Mouse (Mus musculus): ENCODE measurements at regions not wholly inside any gene's neighbourhood (a gene's known extent, or its start where the extent isn't known, plus 50 kb on each side); places are given as distances from the start of the nearest gene placed in this dataset.

DNA sequence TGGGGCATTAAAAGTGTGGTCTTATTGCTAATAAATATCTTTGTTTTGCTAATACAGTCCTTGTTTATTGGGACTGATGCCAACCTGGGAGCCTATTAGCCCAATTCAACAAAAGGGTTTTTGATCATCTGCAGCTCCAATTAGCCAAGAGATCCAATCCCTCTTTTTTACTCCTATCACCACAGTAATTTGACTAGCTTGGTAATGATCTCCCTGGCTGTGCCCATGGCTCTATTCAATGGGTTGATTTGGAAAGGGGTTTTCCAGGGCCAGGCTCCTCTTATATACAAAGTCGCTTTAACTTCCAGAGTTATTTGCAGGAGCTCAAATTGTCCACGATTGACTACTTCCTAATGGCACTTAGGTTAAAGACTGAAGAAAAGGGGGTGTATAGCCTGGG lies 145.1 kb upstream of the Adra1b start:
- no peak for DNase-seq

DNA sequence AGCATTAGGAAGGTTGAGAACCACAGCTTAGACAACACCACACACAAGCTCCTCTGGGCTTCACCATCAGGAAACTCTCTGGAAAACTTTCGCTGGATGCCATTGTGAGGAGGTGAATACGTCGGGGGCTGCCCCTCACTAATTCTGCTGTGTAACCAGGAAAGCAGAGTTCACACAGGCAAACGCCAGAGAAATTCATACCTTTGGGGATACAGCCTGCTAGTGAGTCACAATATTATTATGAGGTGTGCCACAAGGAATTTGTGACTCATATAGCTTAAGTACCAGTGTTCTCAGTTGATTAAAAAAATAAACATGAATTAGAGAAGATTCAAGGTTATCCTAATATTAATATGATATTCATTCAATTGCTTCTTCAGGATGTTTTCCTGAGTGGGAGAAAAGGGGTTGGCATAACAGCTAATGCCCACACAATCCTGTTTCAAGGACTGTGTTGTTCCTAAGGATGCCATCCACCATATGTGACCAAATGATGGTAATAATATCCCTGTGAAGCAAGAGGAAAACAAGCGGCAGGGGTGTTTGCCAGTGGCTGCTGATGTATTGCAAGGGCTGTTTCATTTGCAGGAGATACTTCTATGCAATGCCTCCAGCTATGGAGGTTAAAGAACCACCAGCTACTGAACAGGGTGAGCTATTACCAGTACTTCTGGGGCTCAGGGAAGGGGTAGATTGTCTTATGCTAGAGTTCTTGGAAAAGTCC lies 148.4 kb upstream of the Adra1b start:
- DNase-seq, result no peak

DNA sequence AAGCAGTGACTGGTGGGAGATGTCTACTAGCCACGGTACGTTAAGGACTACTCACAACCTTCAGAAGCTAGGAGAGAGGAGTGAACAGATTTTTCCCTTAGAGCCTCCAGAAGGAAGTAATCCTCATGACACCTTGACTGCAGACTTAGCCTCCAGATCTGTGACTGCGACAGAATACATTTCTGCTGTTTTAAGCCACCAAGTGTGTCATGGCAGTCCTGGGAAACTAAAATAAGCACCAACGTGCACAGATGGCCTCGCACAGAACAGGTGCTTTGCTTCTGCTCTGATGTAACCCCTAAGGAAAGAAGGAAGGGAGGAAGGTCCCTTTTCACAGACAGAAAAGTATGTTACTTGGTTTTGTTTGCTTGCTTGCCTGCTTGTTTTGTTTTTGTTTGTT lies 151.5 kb upstream of the Adra1b start:
- no peak for DNase-seq

DNA sequence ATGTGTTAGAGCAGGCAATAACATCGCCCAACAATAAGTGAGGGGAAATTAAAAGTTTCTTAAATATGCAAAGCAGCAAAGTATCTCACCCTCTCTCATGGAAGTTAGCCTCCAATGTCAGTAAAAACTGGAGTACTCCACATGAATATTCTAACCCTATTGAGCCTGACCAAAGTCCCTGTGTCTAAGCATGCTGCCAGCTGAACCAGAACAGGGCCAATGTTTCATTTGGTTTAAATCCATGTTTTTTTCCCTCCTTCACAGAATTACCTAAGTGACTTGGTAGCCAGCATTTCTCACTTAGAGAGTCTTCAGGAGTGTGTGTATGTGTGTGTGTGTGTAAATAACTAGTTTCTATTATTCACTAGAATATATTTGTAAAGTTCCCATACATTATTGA lies 161.4 kb upstream of the Adra1b start:
- no peak for DNase-seq

DNA sequence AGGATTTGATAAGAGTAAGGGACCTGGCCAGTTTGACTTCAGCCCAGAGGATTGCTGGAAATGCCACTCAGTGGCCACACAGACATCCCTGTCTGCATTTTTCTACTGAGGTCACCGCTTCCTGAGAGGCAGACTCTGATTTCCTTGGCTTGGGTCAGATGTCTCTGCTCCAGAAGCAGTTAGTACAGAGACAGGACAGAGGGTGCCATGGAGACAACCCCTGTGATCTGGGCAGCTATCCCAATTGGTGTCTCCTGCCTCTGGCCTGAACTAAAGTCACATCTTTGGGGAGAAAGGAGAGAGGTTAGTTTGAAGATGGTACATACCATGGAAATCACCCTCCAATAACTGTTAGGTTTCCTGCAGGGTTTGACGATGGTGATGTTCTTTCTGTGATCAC lies 165.2 kb upstream of the Adra1b start:
- no peak for DNase-seq

DNA sequence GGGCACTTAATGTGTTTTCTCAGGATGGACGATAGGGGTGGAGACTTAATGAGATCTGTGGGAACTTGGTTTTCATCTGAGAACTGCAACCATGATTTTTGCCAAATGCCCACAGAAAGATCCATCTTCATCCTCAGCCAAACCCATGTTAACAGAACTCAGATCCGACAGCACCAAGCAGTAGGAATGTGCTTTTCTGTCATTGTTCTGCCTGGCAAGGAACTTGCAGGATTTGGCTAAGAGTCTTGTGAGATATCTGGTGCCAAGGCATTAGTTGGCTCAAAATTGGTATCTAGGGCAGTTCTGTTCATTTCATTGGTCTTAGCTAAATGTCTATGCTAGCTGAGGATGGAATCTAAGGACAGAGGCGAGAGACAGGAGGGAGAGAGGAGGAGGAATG lies 182.7 kb upstream of the Adra1b start:
- no peak for DNase-seq

DNA sequence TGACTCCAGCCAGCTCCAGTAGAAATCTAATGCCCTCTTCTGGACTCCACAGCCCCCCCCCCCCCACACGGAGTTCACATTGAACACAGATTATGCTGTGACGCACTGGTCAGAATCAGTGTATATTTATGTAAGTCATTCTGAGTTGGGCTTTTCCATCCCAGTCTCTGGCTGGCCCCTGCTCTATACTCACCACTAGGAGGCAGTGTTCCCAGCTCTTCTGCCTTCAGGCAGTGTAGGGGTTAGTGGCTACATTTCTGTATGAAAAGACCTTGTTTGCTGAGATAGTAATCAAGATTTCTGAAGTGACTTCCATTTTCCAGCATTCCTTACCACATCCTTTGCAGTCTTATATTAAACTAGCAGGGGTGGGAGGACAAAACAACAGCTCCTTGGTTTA lies 185.9 kb upstream of the Adra1b start:
- DNase-seq, result peak; percentile 10

DNA sequence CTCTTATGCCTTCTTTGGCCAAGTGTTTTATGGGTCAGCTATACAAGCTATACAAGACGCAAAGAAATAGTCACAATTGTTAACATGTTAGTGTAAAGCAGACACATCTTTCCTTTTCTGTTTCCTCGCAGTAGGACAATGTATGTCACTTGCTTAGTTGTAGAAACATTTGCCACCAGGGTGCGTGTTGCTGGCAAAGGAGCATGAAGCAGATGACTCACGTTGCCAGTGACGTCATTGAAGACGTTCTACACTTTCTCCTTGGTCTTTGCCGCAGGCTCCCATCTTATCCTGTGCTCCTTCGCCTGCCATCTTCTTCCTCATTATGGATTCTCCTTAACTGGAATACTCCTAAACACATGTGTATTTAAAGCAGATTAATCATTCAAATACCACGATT lies 188.5 kb upstream of the Adra1b start:
- DNase-seq, result no peak

DNA sequence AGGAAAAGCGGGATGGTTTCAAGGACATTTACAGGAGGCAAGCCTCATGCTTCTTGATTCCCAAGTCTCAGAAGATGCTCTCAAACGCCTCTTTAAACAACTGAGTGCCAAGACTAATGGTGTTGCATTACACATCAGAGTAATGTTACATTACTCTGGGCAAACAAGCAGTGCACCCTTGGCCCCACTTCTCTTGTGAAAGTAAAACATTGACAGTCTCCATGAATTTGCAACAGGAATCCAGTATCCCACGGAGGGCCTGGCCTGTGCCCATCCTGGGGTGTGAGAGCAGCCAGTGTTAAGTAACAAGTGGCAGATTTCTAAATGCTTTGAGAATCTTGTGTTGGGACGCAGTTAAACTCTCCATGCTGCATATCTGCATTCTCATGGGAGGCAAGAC lies 194.3 kb upstream of the Adra1b start:
- DNase-seq, result peak; percentile 20

DNA sequence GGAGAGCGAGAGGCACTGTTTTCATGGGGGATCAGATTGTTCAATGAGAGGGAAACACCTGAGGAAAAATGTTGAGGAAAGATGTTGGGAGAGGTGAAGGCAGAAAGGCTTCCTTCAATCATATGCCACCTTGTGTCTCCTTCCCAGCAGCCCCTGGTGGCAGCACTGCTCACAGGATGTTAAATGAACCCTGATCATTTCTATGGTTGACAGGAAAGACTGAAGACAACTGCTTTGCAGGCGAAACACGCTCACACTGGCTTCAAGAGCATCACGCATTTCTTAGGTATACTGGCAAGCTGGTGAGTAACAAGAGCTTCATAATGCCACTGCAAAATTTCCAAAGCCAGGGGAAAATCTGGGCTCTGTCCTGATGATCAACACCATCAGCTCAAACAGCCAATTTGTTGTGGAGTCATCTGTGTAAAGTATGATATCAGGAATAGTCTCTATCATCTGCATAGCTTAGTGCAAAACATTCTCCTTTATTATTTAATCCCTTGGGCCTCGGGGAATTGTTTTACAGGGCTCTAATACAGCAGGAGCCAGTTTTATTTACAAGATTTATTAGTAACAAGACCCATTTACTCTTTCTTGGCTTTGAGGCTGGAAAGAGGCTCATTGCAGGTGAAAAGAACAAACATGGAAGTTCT lies 202.3 kb upstream of the Adra1b start:
- no peak for DNase-seq

DNA sequence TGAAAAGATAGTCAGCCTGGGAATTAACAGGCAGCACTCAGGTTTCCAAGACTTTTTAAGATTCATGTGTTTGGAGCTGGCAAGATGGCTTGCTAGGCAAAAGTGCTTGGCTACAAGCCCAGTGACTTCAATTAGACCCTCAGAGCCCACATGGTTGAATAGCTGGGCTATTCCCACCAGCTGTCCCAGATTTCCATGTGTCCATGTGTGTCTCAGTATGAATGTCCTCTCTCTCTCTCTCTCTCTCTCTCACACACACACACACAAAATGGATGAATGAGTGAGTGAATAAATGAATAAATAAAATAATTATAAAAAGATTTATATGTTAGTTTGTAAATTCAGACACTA lies 202.8 kb upstream of the Adra1b start:
- no peak for DNase-seq

DNA sequence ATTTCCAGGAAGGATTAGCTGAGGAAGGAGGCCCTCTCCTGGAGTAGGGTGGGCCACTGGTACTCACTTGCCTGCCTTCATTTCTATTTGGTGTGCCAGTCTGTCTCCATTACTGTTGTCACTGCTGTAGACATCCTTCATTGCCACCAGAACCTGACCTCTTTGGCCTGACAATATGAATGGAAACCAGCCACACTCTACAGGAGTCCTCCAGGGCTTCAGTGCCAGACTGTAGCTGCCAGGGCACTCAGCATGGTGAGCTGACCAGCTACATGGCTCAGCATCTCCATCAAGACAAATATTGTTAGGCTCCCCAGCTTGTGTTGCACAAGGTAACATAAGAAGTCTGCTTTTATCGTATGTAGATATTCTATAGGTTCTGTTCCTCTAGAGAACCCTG lies 205.2 kb upstream of the Adra1b start:
- no peak for DNase-seq

DNA sequence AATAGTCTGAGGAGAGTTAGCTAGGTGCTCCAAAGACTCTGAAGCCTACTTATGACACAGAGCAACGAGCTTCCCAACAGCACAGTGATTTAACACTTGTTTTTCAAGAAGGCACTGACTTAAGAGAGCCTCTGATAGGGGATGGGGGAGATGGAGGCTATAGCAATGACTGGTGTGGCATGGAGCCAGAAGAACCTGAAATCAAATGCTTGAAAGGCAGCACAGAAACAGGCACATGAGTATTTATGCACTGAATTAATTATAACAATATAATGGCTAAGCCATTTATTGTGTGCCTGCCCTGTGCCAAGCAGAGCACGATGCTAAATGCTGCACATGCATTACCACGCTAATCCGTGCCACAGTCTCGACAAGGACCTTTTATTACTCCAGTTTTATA lies 210.5 kb upstream of the Adra1b start:
- no peak for DNase-seq

DNA sequence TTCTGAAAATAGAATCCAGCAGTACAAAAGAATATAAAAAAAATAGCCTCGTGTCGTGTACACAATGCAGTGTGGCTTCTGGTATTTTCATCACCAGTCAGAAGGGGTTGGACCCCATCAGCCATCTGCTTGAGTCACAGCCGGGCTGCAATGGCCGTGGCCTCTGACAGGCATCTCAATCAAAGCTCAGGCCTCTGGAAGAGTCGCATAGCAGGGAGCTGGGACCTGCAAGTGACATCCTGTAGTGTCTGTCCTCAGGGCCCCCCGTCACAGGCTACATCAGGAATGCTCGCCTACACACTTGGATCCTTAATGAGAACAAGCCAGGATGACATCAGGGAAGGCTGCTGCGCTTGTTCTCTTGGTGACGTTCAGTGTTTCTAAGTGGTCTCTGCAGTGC lies 226.1 kb upstream of the Adra1b start:
- no peak for DNase-seq

DNA sequence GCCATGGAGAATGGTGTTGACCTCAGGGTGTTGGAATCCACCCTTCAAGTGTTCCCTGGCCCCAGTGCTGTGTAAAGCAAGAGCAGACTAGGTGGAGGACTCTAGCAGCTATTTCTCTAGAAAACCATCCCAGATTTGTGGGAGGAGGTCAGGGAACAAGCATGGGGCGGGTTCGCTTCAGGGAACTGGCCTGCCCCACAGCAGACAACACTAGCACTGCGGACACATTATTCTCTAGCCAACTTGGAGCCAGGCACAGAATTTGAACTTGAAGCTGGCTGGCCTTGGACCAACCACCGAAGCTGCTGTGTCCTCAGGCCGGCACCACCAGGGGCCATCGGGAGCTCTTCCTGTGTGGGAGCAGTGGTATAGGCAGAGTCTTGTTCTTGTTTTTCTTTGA lies 227.5 kb upstream of the Adra1b start:
- peak; percentile 5 for DNase-seq

DNA sequence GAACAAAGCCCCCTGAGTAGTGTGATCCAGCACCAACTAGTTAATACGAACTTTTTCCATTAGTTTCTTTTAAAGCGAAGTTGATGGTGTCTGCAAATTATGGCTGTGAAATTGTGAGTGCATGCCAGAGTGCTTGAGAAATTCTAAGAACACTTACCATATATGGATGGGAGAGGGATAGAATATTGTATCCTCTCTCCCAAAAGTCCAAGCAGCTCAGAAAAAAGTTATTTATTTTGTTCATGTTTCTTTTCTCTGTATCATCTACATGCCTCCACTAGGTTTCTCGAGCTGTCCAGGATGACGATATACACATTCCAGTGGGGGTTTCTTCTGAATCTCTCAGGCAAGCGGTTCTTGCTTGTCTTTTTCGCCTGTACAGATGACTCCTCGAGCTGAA lies 232.2 kb upstream of the Adra1b start:
- DNase-seq, result peak; percentile 7

DNA sequence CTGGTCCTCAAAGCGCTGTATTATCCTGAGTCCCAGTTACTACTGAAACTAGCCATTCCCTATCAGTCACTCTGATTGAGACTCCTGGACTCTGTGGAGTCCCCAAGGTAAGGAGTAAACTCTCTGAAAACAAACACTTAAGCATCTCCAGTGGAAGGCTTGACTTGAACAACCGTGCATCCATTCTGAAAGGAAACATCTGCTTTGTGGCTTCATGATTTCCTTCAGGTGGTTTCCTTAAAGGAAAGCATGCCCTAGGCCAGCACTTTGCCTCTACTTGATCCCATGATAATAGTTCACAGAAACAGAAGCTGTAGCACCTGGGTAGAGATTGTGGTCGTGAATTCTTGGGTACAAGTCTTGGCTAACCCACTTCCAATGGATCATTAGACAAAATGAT lies 235.0 kb upstream of the Adra1b start:
- no peak for DNase-seq

DNA sequence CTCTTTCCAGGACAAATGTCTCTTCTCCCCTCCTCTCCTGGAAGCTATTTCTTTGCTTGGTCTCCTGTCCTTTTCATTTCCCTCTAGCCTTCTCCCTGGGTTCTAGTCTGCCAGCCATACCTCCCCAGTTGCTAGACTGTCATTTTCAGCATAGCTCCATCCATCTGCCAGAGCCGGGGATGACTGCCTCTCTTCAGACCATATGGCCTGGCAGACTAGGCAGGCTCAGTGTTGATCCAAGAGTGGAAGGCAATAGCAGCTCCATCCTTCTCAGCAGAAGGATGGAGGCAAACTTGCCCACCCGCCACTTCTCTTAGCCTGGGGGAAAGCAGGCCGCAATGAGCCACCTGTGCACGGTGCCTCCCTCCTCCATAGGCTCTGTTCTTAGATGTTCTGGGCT lies 242.0 kb upstream of the Adra1b start:
- no peak for DNase-seq

DNA sequence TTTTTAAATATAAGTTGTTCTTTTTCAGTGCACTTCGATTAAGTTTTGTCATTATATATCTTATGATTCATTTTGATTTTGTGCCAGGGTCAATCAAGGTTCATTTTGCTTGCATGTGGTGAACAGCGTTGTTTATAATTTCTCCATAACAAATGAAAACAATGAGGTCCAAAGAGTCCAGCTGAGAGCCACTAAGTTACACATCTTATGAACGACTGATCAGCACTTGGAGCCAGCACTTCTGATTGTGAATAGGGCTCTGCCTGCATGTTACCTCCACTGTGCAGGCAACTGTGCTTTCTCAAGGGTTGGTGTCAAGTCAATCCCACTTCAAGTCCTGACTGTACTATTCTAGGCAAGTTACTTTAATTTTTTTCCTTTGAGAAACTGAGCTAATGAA lies 243.5 kb upstream of the Adra1b start:
- no peak for DNase-seq

DNA sequence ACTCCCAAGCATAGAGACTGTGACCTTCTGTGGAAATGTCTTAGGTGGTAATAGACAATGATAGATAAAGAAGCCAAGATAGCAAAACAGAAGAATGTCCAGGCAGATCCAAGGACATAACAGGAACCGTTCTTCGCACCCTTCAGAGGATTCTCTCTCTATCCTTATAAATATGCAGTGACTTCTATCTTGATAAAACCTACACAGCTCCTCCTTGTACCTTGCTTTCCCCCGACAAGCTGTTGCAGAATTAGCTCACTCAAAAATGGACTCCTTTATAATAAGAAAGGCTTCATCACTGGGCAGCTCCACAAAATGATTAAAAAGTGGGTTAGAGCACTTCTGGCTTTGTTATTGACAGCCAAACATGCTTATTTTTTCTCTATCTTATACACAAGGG lies 245.4 kb upstream of the Adra1b start:
- no peak for DNase-seq

DNA sequence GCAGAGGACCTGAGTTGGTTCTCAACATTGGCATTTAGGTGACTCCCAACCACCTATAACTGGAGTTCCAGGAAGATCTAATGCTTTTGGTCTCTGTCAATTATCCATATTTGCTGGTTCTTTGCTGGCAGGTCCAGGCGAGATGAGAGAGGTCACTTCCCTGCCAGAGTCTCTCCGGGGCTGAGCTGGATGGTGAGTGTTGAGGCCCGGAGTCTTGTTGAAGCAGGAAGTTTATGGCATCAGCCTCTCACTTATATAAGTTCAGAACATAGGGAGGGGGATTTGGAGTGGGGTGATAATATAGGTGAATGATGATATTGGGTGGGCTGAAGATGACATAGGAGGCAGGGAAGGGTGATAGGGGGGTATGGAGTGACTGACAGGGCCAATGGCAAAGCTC lies 246.3 kb upstream of the Il12b start:
- no peak for DNase-seq

DNA sequence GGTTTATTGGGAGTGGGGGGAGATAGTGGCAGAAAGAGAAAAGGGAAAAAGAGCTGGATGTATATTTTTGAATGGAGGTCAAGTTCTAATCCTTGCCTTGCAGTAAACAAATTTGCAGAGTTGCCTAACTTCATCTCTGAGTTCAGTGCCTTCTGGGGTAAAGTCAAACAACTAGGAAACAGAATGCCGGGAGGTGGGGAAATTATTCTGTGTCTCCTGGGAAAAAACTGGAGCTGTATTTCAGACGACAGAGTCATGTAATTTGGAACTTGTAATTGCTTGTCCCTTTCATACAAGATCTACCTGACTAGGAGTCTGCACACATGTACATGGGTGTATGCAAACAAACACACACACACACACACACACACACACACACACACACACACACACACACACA lies 244.3 kb upstream of the Il12b start:
- no peak for DNase-seq

DNA sequence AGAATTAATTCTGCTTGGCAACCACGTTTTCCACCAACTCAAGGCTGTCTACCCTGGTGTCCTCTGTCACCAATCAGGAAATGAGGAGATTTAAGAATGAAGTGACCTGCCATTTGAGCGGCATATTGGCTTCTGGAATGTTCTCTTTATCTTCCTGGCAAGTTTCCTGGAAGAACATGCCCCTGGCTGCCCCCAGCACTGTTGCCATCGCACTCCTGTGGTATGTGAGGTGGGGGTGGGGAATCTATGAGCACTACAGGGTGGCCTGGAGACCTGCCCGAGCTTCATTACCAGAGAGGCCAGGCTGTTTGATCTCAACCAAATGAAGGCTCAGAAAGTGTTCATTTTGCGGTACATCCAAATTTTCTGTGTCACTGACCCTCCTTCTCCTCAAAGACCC lies 243.8 kb upstream of the Il12b start:
- DNase-seq, result no peak

DNA sequence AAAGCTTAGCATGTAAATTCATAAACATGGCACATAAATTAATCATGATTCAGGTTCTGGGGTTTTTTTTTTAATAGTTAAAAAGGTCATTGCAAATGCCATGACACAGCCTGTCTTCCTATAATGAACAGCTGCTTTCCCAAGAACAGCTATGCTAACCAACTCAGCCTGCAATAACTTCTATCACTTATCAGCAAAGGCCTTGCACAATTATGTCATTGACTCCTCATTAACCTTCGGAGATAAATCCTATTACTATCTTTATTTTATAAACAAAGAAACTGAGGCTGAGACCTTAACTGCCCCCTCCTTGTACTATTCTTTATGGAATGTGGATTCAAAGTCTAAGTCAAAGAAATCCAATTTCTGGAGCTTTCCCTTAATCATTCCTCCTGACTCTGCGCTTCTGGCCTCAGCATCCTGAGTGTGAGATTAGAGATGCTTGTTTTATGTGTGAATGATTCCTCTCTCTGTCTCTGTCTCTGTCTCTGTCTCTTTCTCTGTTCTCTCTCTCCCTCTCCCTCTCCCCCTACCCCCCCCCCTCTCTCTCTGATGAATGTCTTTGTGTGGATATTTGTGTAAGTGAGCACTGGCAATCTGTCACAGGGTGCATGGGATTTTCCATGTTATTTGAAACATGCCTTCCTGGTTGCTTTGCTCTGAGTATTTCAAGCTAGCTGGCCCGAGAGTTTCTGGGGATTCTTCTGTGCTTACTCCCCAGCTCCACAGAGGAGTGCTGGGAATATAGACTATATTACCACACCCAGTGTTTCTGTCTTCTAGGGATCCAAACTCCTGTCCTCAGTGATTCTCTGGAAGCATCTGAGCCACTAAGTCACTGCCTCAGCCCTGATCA lies 243.1 kb upstream of the Il12b start:
- DNase-seq, result no peak
